Mouse (Mus musculus): ENCODE measurements at regions not wholly inside any gene's neighbourhood (a gene's known extent, or its start where the extent isn't known, plus 50 kb on each side); places are given as distances from the start of the nearest gene placed in this dataset.

DNA sequence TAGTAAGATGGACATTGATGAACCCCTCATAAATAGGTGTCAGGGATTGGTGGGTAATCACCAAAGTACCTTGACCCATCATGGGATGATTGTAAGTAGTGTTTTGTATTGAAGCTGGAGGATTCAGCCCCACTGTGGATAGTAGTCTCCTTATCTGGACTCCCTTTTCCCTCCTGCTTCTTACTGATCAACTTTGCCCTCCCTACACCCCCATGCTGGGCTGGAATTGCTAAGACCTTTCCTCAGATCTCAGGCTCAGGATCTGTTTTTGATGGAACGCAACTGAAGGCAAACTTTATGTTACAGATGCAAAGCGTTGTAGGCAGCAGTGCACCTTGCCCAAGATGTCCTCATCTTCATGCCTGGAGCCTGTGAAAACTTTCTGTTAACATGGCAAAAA is 73.7 kb upstream of the Pgrmc2 start:
- no peak for DNase-seq (ENCODE audit: low spot score in 2 of 2)

DNA sequence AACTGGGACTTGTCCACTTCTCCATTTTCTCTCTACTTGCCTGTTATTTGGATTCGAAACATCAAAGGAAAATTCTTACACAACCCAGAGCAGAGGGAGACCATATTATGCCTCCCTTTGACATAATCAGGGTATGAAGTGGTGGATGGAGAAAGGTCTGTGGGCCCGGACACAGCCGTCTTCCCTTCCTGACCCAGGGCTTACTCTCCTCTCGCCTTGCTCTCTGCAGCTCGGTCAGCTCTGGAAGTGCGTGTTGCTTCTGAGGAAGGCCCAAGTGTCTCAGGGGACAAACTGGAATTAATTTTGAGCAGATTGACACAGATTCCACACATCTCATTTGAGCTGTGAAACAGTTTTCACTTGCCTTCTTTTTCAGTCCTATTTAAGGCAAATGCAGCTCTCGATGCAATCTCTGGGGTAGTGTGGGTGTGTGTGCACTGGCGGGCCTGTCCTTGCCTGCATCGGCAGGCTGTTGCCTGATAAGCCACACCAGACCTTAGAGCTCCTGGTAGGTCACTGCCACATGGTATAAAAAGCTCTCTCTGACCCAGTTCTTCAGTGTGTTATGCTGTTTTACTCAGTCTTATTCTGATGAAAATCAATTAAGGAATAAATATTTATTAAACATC is 72.4 kb upstream of the Pgrmc2 start:
- DNase-seq (ENCODE audit: low spot score in 2 of 2), result no peak

DNA sequence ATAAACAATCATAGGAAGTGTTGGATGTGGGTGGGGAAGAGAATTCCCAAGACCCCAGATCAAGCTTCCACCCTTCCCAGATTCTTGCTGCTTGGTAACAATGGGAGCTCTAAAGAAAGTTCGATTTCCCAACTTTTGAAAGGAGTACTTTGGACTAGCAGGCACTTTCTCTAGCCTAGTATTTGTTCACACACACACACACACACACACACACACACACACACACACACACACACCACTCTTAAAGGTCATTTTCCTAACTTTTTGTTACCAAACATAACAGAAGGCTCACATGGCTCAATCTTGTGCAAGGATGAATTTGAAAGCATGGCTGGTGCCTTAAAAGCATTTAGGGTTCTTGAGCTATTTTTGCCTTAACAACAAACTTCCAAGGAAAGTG is 71.6 kb upstream of the Pgrmc2 start:
- DNase-seq (ENCODE audit: low spot score in 2 of 2), result no peak

DNA sequence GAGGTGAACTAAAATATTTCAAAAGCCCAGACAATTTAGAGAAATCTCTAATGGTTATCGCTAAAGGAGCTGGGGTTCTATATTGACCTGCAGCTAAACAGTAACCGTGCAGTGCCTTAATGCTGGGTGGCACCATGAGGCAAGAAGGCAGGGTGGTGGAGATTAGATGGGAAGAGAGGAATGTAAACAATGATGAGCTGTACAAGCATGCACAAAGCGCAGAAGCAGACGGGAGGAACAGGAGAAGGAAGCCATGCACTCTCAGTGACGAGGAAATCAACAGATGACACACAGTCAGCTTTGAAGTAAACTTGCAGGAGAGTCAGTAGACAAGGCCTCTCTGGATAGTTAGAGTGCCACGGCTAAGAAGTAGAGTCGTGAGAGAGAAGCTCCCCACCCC is 69.1 kb upstream of the Pgrmc2 start:
- DNase-seq (ENCODE audit: low spot score in 2 of 2), result no peak

DNA sequence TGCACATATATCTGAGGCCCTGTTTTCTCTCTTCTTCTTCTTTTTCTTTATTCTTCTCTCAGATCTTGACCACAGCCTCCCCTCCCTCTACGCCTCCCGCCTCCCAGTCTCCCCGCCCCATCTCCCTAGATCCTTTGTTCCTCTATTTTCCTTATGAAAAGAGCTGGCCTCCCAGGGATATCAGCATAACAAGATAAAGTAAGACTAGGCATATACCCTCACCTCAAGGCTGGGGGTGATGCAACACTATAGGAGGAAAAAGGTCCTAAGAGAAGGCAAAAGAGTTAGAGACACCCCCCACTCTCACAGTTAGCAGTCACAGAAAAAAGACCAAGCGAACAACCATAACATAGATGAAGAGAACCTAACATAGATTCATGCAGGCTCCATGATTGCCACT is 57.5 kb upstream of the Pgrmc2 start:
- DNase-seq (ENCODE audit: low spot score in 2 of 2), result no peak

DNA sequence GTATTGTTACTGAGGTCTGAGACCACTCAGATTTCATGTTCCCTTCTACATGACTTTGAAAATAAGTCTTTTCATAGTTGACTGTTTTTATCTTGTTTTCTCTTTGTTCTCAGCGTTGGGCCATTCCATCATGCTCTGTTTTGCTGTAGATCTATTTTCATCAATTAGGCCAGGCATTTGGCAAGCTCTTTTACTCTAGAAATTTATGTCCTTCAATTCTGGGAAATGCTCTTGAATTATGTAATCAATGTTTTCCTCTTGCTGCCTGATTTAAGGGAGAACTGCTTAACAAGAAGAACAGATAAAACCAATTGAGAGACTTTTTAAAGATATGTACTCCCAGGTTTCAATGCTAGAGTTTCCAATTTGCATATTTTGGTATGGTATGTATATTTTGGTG is 55.1 kb upstream of the Pgrmc2 start:
- DNase-seq (ENCODE audit: low spot score in 2 of 2), result no peak

DNA sequence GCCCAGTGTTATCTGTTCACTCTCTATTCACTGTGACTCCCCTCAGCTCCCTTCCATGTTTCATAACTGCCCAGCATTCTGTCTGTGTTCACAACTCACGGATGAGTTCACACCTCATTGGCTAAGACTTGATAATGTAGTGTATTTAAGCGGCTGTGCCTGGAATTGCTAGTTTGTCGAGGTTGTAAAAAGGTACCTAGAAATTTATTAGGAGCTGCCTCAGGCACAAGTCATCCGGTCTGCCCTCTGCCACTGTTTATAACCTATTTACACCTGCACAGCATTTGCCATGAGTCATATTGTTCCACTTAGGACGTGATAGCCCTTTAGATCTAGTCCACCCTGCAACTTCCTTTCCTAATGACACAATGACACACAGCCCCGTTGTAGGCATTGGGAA is 50.0 kb upstream of the Pgrmc2 start:
- DNase-seq (ENCODE audit: low spot score in 2 of 2), result no peak

Data from adrenal gland, postnatal 4 days (tissue).